Mouse (Mus musculus): ENCODE results near the gene Gm19426.

DNA sequence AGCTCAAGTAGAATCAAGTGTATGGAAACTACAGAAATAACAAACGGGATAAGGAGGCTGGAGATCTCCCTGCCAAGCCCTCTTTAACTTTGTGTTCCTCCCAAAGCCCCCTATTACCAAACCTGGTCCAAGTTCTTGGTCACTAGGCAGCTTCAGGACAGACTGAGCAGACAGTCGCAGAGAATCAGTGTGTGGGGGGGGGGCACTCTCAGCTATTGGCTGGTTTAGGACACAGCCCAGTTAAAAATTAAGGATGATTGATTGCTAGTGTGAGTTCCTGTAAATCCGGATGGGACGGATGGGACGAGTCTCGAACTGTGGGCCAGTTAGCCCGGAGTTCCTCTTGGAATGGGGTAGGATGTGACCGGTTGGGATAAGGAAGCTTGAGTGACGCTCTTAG lies 31.8 kb upstream of the Gm19426 start, which contains the start of gene Serping1:
- TF ChIP-seq CHD1 (IDR thresholded peaks at IDR 0.05; ENCODE audit: low read depth, low read length) (no peak), POLR2AphosphoS2 (IDR thresholded peaks at IDR 0.05; ENCODE audit: low read depth, low read length) (no peak), EP300 (IDR thresholded peaks at IDR 0.05; ENCODE audit: low read length) (no peak), POLR2A (IDR thresholded peaks at IDR 0.05; ENCODE audit: low read depth, low read length) (no peak), MEF2A (IDR thresholded peaks at IDR 0.05; ENCODE audit: borderline replicate concordance, low read depth, low read length) (no peak), CTCF (conservative IDR thresholded peaks at IDR 0.05 in 1 of 2, IDR thresholded peaks at IDR 0.05 in 1 of 2; ENCODE audit: low read depth in 2 of 2, low read length in 2 of 2) (no peak), NELFE (IDR thresholded peaks at IDR 0.05; ENCODE audit: low read depth, low read length) (no peak), ZNF384 (IDR thresholded peaks at IDR 0.05; ENCODE audit: low read depth, low read length) (no peak), ZC3H11A (IDR thresholded peaks at IDR 0.05; ENCODE audit: low read depth, low read length) (no peak)
